Mouse (Mus musculus) kidney, adult 2 months (tissue): Measurements from ENCODE around the gene AL732309.1.

ENCODE experiments used
- CTCF ChIP-seq: fragments of 200-500 bp; conservative IDR thresholded peaks from 2 replicates; pipeline ENCODE4 v1.5.1; 2011; ENCODE audit warnings: low read depth, mild to moderate bottlenecking, control low read depth, low read length, moderate library complexity, mixed read lengths; ENCODE audit not compliant: insufficient read depth, insufficient read length
- POLR2A ChIP-seq: fragments of 200-500 bp; IDR thresholded peaks from one replicate; pipeline ENCODE4 v1.6.1; 2011; ENCODE audit warnings: low read depth, low read length, control low read depth

DNA sequence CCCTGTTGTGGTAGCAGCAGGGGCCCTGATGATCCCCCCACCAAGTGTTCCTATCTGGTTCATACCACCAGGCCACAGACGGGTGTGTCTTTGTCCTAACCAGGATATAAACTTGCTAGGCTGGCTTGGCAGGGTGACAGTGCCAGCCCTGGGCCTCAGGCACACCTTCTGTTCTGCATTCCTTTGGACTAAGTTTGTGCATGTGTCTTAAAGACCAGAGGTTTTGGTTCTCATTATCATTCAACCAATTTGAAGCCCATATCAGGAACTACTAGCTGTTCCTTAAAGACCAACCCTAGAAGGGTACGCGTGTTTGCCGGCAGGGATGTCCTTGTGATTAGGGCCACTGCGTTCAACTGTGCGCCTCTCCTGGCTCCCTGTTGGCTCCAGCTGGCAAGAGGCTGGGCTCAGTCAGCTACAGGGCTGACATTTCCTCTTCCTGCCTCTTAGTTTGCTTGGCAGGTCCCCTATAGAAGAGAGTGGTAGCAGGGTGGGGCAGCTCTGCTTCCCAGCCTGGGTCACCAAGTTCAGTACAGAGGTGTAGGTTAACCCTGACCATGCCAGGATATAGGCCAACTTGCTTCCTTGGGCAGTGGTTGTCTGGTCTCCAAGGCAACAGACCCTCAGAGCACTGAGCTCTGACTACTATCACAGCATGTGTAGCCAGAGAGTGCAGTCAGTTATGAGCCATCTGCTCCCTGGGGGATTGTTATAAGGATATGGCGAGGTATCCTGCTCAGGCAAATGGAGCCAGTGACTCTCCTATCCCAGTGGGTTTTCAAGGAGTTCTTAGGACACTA lies 40.4 kb upstream of the AL732309.1 start:
- TF ChIP-seq CTCF (no peak), POLR2A (no peak)
